Mouse (Mus musculus) inflammation-experienced regulatory T-cells, adult 6 months (primary cell): ENCODE measurements around the gene Zc3h12d. TPM values are rescaled to one million over a fixed set of nuclear protein-coding genes. Genes with fewer than 3 reads are reported as not detected.

ENCODE experiments used
- ATAC-seq: one replicate; pipeline ENCODE4 v1.8.0; 2017
- polyA plus RNA-seq, 3 experiments: library from polyadenylated mRNA; unstranded; fragments of 100-300 nt; shearing (Covaris generic); gene quantifications; one replicate each; pipeline ENCODE4 v1.2.1; 2017

Zc3h12d gene
- polyA plus RNA-seq, 3 experiments from 2014 or later = 36.9 to 59.8 (median 48.1) TPM

DNA sequence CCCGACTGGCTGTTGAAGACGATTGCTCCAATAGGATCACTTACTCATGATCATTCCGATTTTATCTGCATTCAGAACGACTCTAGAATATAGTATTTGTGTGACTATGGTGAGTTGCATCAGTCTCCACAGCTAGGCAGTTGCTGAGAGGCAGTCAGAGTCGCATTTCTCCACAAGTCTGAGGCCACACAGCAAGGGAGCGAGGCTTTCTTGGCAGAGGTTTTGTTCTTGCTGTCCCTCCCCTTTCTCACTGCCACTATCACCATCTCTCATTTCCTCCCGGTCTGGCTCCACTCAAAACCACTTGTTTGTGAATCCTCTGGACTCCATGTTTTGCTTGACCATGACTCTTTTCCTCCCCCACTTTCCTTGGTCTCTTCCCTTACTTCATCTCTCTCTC lies 41.9 kb downstream of the Zc3h12d start:
- no peak for ATAC-seq

DNA sequence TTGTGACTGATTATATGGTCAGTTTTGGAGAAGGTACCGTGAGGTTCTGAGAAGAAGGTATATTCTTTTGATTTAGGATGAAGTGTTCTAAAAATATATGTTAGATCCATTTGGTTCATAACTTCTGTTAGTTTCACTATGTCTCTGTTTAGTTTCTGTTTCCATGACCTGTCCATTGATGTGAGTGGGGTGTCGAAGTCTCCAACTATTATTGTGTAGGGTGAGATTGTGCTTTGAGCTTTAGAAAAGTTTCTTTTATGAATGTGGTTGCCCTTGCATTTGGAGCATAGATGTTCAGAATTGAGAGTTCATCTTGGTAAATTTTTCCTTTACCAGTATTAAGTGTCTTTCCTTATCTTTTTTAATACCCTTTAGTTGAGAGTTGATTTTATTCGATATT lies 48.0 kb downstream of the Zc3h12d start:
- ATAC-seq = peak; percentile 57

DNA sequence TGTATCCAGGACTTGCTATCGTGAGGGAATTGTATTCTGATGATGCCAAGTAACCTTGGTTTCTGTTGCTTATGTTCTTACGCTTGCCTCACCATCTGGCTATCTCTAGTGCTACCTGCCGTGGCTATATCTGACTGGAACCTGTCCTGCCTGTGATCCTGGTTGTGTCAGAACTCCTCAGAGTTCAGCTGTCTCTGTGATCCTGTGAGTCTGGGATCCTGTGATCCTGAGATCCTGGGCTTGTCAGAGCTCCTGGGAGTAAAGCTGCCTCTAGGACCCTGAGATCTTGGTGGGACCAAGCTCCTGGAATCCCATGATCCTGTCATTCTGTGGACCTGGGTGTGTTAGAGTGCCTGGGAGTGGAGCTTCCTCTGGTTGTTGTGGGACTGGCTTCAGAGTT lies 49.7 kb downstream of the Zc3h12d start:
- ATAC-seq = no peak

DNA sequence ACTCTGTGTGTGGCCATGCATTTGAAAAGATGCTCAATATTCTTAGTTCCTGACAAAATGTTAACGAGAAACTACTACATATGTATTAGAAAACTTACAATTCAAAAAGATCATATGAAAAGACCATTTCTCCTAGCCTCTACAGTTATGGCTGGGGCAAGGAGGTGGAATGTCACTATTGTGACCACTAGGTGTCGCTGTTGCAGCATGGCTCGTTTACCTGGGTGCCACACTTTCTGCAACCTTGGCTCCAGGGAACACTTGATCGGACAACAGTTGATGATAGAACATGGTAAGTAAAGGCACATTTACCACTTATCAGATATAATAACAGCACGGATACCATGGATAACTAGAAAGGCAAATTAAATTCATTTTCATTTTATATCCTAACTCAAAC lies 51.3 kb downstream of the Zc3h12d start:
- peak; percentile 78 for ATAC-seq

DNA sequence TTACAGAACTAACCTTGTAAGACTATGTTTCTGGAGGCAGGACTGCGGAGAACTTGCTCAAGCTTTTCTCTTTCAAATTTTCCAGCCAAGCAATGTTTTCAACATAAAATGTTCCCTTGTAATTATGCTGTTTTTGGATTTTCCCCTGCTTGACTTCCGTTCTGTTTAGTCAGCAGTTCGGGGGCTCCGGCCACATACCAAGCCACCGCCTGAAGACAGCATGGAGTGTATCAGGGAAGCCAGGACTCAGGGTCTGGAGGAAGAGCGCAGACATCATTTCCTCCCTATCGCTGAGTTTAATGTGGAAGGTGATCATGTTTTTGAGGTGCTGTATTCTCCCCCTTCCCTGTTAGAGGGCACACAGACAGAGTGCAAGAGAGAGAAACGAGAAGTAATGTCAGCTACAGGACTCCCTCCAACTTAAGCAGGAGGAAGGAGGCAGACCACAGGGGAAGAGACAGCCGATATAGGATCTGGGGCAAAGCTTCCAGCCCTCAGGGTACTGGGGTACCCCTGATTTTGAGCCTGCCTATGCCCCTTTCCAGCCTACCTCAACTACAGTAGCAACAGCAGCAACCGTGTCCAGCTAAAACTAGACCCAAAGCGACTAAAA lies 56.1 kb downstream of the Zc3h12d start:
- ATAC-seq = no peak

DNA sequence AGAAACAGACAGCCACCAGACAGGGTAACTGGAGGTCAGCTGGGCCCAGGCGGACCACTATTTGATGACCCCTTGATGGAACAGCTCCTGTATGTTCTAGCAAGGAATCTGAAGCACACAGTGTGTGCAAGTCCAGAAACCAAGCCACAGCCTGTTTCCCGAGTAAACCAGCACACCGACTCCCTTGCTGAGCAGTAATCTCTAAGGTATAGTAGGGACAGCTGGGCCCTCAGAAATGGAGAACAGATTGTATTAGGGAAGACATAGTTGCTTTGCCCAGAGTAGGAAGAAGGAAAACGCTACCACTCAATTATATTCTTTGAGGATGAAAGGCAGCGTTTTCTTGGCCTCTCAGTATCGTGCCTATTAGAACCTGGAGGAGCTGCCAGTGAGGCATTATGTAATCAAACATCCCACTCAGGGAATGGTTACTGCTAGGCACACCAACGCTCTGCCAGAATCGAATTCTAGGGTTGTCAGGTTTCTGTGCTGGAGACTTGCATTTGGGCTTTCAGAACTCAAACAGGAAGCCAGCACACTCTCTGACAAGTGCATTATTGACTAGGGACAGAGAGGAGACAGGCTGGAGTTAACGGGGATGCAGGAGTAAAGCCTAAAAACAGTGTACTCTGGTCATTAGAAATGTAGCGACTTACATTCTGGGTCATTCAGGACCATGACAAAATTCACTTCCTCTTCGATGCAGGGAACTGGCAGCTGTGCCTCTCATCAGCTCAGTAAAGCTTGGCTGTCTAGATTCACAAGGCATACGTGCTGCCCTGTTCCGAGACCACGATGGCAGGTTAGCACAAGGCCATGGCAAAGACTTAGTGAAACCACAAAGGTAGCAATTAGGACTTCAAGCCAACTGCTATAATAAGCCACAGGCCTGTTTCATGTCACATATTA lies 68.7 kb downstream of the Zc3h12d start:
- no peak for ATAC-seq

DNA sequence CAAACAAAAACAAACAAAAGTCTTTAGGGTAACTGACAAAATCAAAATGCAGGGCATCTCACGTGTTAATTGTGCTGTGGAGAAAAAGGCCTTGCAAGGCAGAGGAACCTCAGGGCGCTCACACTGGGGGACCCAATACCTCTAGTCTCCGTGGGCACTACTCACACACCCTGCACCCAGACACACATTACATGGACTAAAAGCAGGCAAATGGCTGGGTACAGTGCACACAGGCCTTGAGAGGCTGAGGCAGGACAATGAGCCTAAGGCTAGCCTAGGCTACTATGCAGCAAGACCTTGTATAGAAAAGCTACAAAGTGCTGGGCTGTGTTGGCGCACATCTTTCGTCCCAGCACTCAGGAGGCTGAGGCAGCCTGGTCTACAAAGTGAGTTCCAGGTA lies 71.9 kb downstream of the Zc3h12d start:
- no peak for ATAC-seq

DNA sequence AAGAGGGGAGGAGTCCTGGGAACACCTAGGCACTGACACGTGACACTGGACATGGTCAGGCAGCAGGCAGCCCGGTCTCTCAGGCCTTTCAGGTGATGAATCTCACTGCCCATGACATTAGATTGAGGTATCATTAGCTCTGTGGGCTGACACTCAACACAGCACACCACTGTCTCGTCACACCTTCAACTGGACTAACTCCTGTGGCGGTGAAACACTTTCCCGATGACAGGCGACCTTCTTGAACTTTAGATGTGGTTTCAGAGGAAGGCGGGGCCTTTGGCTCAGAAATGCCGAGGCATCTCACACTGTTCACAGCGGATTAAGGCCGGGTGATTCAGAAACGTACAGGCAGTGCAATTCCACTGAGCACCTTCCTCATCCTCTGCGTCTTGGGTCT lies 74.9 kb downstream of the Zc3h12d start:
- peak; percentile 44 for ATAC-seq

DNA sequence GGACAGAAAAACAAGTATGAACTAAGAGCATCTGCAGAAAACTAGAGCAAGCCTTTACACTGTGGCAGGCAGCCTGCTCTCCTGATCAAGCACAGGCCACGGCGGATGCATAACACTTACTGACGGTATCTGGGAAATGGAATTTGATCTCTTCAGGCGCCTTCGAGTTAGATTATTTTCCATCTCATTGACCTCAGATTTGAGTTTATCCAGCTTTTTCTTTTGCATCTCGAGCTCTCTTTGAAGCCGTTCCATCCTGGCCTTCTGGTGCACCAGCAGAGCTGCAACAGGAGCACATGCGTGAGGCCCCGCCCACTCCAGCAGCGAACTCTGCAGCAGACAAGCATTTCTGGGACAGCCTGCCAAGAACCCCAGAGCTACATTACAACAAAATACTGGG lies 79.0 kb downstream of the Zc3h12d start:
- no peak for ATAC-seq

Other genes starting within 250 kb of the Zc3h12d start
- gene Lrp11, start 242.7 kb upstream of the Zc3h12d start, polyA plus RNA-seq = not detected
- gene Nup43, start 165.0 kb upstream of the Zc3h12d start, polyA plus RNA-seq = 10 to 100 TPM; 25.7 to 33.5 (median 27.4) TPM
- 100 to 1,000 TPM in 2 of 3 experiments, 10 to 100 TPM in 1; 96.8 to 153 (median 100) TPM for gene Pcmt1, start 151.3 kb upstream of the Zc3h12d start, polyA plus RNA-seq
- 1 to 10 TPM; 6.0 to 8.5 (median 6.1) TPM for gene Lats1, start 151.3 kb upstream of the Zc3h12d start, polyA plus RNA-seq
- 100 to 1,000 TPM in 1 of 3 experiments, 10 to 100 TPM in 2; 73.9 to 103 (median 83.1) TPM for gene Katna1, start 106.5 kb upstream of the Zc3h12d start, polyA plus RNA-seq
- gene Ginm1, start 39.6 kb upstream of the Zc3h12d start, polyA plus RNA-seq = 10 to 100 TPM; 64.3 to 74.6 (median 72.9) TPM
- 10 to 100 TPM; 73.7 to 85.7 (median 82.6) TPM for gene Ppil4, start 39.6 kb upstream of the Zc3h12d start, polyA plus RNA-seq
- 10 to 100 TPM; 36.0 to 41.6 (median 40.0) TPM for gene Tab2, start 123.8 kb downstream of the Zc3h12d start, polyA plus RNA-seq